Mouse (Mus musculus): ENCODE results near the gene Ugt1a7c. TPM values are rescaled to one million over a fixed set of nuclear protein-coding genes. Genes with fewer than 3 reads are reported as not detected.
"Not testable (repeated sequence)": the region's sequence is repeated elsewhere in the genome, so short reads cannot be mapped to it uniquely, and the experiment has no call there.

Gene Ugt1a7c
- polyA plus RNA-seq, 1 experiment from 2014 or later, result 2.7 TPM

DNA sequence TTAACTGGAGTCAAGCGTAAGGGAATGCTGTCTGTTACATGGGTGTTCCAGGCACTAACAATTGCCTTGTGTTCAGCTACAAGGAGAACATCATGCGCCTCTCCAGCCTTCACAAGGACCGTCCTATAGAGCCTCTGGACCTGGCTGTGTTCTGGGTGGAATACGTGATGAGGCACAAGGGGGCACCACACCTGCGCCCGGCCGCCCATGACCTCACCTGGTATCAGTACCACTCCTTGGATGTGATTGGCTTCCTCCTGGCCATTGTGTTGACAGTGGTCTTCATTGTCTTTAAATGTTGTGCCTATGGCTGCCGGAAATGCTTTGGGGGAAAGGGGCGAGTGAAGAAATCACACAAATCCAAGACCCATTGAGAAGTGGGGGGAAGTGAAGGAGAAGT, 123.2 kb downstream of the Ugt1a7c start:
- Histone ChIP-seq H3K27ac (ENCODE audit: low read length) (no peak overlapping the region), H3K36me3 (ENCODE audit: insufficient read depth, low read length) (no peaks in the 10 kb centered on the region), H3K4me2 (replicated peaks; ENCODE audit: low read depth, low read length) (no peak overlapping the region), H3K27me3 (replicated peaks; ENCODE audit: insufficient read depth, low read length) (no peaks in the 10 kb centered on the region), H3K9me3 (ENCODE audit: low read length) (peaks cover 38% of the 10 kb centered on the region), H3K9ac (replicated peaks; ENCODE audit: low read depth) (no peak overlapping the region), H3K4me1 (ENCODE audit: insufficient read depth, low read depth, low read length) (no peaks in the 10 kb centered on the region), H3K4me3 (ENCODE audit: low read depth, low read length) (no peak overlapping the region)
- ATAC-seq, result no peak
- peak; percentile 10 for DNase-seq (ENCODE audit: low spot score)
- 71% methylated on average over 9 of the region's 9 CpGs for WGBS
- TF ChIP-seq EP300 (IDR thresholded peaks at IDR 0.05) (no peak), CTCF (IDR thresholded peaks at IDR 0.05) (no peak)

DNA sequence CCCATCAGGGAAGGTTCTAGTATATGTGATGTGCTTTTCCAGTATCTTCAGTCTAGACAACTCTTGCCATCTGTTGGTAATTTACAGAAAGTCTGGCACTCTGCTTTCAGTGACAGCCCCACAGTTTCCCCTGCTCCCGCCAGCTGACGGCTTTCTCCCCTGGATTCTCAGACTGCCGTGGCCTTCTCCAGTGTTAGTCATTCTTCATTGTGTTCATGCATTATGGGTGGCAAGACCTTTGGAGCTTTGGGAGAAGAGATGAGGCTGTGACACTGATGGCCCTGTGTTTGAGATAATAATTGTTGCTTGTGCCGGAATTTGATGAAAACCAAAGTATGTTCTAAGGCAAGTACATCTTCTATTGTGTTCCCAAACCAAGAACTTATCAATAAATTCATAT, 123.7 kb downstream of the Ugt1a7c start:
- Histone ChIP-seq H3K9ac (replicated peaks; ENCODE audit: low read depth) (no peak overlapping the region), H3K36me3 (ENCODE audit: insufficient read depth, low read length) (no peaks in the 10 kb centered on the region), H3K9me3 (ENCODE audit: low read length) (peaks cover 32% of the 10 kb centered on the region), H3K4me2 (replicated peaks; ENCODE audit: low read depth, low read length) (no peak overlapping the region), H3K27me3 (replicated peaks; ENCODE audit: insufficient read depth, low read length) (no peaks in the 10 kb centered on the region), H3K27ac (ENCODE audit: low read length) (no peak overlapping the region), H3K4me3 (ENCODE audit: low read depth, low read length) (no peak overlapping the region), H3K4me1 (ENCODE audit: insufficient read depth, low read depth, low read length) (no peaks in the 10 kb centered on the region)
- TF ChIP-seq CTCF (IDR thresholded peaks at IDR 0.05) (no peak), EP300 (IDR thresholded peaks at IDR 0.05) (no peak)
- WGBS, result 48% methylated on average over 4 of the region's 4 CpGs
- ATAC-seq, result no peak
- DNase-seq (ENCODE audit: low spot score), result no peak

DNA sequence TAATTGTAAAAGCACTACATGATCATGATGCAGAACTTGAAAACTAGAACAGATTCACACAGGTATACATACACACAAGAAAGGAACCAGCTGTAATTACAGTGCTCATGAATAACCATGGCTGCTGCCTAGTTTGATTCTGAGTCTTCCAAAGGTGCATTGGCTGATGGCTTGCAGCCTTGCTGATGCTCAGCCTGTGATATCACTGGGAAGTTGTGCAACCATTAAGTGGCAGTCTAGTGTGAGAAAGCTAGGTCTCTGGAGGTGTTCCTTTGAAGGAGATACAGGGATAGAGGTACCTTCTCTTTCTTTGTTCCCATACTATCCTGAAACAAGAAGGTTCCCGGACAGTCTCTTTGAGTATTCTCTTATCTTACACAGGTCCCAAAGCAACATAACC, 124.2 kb downstream of the Ugt1a7c start:
- Histone ChIP-seq H3K9ac (replicated peaks; ENCODE audit: low read depth) (no peak overlapping the region), H3K4me3 (ENCODE audit: low read depth, low read length) (no peak overlapping the region), H3K36me3 (ENCODE audit: insufficient read depth, low read length) (no peaks in the 10 kb centered on the region), H3K27ac (ENCODE audit: low read length) (no peak overlapping the region), H3K9me3 (ENCODE audit: low read length) (peaks cover 28% of the 10 kb centered on the region), H3K4me2 (replicated peaks; ENCODE audit: low read depth, low read length) (no peak overlapping the region), H3K27me3 (replicated peaks; ENCODE audit: insufficient read depth, low read length) (no peaks in the 10 kb centered on the region), H3K4me1 (ENCODE audit: insufficient read depth, low read depth, low read length) (no peaks in the 10 kb centered on the region)
- peak; percentile 8 for DNase-seq (ENCODE audit: low spot score)
- ATAC-seq, result no peak
- 11% methylated on average over 1 of the region's 1 CpGs for WGBS
- TF ChIP-seq EP300 (IDR thresholded peaks at IDR 0.05), result no peak
- TF ChIP-seq CTCF (IDR thresholded peaks at IDR 0.05), result no peak

DNA sequence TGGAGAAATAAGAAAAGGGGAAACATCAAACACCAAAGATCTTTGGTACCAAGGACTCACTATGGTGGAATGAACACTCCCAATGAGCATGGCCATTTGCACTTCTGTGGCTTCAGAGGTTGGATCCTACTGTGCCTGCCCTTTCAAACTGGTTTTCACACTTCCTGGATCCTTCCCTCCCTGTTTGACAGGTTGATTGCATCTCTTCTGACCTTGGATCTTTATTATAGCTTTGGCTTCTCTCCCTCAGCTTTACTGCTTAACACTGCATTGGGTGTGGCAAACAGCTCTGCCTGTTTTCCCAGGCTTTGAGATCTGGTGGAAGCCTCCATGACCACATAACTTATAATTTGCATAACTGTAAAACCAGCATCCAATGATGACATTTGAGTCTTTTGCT, 125.5 kb downstream of the Ugt1a7c start:
- no peak for ATAC-seq
- H3K9me3 ChIP-seq (ENCODE audit: low read length), result peaks cover 17% of the 10 kb centered on the region
- DNase-seq (ENCODE audit: low spot score), result peak; percentile 15

DNA sequence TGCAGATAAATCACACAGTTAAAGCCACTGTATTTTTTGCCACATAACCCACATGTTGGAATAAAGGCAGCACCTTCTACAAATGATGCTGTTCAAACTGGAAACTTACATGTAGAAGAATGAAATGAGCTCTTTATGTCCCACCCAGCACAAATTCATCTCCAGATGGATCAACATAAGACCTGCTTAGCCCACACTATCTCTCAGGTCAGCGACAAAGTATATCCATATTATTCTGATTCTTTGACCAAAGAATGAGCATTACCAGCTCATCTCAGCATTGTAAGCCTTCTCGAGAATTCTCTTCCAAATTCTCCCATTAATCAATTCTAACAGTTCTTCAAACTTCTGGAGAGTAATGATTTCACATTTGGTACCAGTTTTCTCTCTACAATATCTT, 127.4 kb downstream of the Ugt1a7c start:
- no peak overlapping the region for H3K27ac ChIP-seq (ENCODE audit: low read length)
- H3K4me1 ChIP-seq (ENCODE audit: insufficient read depth, low read depth, low read length), result no peaks in the 10 kb centered on the region
- H3K9me3 ChIP-seq (ENCODE audit: low read length), result peaks cover 14% of the 10 kb centered on the region
- no peaks in the 10 kb centered on the region for H3K27me3 ChIP-seq (replicated peaks; ENCODE audit: insufficient read depth, low read length)
- no peak overlapping the region for H3K4me2 ChIP-seq (replicated peaks; ENCODE audit: low read depth, low read length)
- H3K4me3 ChIP-seq (ENCODE audit: low read depth, low read length), result no peak overlapping the region
- H3K9ac ChIP-seq (replicated peaks; ENCODE audit: low read depth), result no peak overlapping the region
- no peak for DNase-seq (ENCODE audit: low spot score)
- no peak for TF ChIP-seq EP300 (IDR thresholded peaks at IDR 0.05)
- TF ChIP-seq CTCF (IDR thresholded peaks at IDR 0.05), result no peak
- WGBS, result 38% methylated on average over 2 of the region's 2 CpGs
- no peaks in the 10 kb centered on the region for H3K36me3 ChIP-seq (ENCODE audit: insufficient read depth, low read length)
- no peak for ATAC-seq

More for the DNA sequence above, 125.5 kb downstream of the Ugt1a7c start:
- Histone ChIP-seq H3K27ac (ENCODE audit: low read length) (no peak overlapping the region), H3K36me3 (ENCODE audit: insufficient read depth, low read length) (no peaks in the 10 kb centered on the region), H3K4me2 (replicated peaks; ENCODE audit: low read depth, low read length) (no peak overlapping the region), H3K9ac (replicated peaks; ENCODE audit: low read depth) (no peak overlapping the region), H3K4me3 (ENCODE audit: low read depth, low read length) (no peak overlapping the region), H3K27me3 (replicated peaks; ENCODE audit: insufficient read depth, low read length) (no peaks in the 10 kb centered on the region), H3K4me1 (ENCODE audit: insufficient read depth, low read depth, low read length) (no peaks in the 10 kb centered on the region)
- no peak for TF ChIP-seq EP300 (IDR thresholded peaks at IDR 0.05)
- TF ChIP-seq CTCF (IDR thresholded peaks at IDR 0.05), result no peak

DNA sequence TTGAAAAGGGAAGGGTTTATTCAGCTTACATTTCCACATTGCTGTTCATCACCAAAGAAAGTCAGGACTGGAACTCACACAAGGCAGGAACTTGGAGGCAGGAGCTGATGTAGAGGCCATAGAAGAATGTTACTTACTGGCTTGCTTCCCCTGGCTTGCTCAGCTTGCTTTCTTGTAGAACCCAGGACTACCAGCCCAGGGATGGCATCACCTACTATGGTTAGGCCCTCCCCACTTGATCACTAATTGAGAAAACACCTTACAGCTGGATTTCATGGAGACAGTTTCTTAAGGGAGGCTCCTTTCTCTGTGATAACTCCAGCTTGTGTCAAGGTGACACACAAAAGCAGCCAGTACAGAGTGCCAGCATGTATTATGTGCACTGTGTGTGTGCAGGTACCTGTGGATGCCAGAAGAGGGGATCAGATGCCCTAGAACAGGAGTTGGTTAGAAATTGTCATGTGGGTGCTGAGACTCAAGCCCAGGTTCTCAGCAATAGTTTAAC, 128.2 kb downstream of the Ugt1a7c start:
- H3K27me3 ChIP-seq (replicated peaks; ENCODE audit: insufficient read depth, low read length); H3K4me3 ChIP-seq (ENCODE audit: low read depth, low read length); H3K27ac ChIP-seq (ENCODE audit: low read length); H3K4me1 ChIP-seq (ENCODE audit: insufficient read depth, low read depth, low read length); H3K9ac ChIP-seq (replicated peaks; ENCODE audit: low read depth); DNase-seq (ENCODE audit: low spot score); ATAC-seq; H3K36me3 ChIP-seq (ENCODE audit: insufficient read depth, low read length); H3K4me2 ChIP-seq (replicated peaks; ENCODE audit: low read depth, low read length): not testable (repeated sequence)
- peaks cover 17% of the 10 kb centered on the region for H3K9me3 ChIP-seq (ENCODE audit: low read length)

DNA sequence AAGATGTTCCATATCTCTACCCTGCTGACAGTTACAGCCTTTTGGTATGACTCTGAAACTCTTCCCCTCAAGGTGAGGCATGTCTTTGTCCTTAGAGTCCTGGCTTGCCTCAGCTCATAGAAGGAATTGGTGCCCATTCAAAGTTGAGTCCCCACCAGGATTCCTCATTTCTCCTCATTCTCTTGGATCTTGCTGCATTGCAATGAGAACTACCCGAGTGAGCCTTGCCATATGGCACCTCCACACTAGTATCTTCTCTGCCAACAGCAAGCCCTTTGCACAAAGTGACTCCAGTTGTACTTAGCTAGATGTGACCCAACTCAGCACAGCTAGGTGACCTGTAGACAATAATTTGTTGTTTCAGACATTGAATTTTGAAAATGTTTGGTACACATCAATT, 128.7 kb downstream of the Ugt1a7c start:
- TF ChIP-seq CTCF (IDR thresholded peaks at IDR 0.05) (no peak), EP300 (IDR thresholded peaks at IDR 0.05) (no peak)
- no peak overlapping the region for H3K4me3 ChIP-seq (ENCODE audit: low read depth, low read length)

More for the DNA sequence above, 128.7 kb downstream of the Ugt1a7c start:
- H3K27me3 ChIP-seq (replicated peaks; ENCODE audit: insufficient read depth, low read length), result no peaks in the 10 kb centered on the region
- no peak overlapping the region for H3K9ac ChIP-seq (replicated peaks; ENCODE audit: low read depth)
- H3K4me2 ChIP-seq (replicated peaks; ENCODE audit: low read depth, low read length), result no peak overlapping the region
- H3K27ac ChIP-seq (ENCODE audit: low read length), result no peak overlapping the region
- 43% methylated on average over 1 of the region's 1 CpGs for WGBS
- ATAC-seq (no peak), DNase-seq (ENCODE audit: low spot score) (no peak)
- H3K36me3 ChIP-seq (ENCODE audit: insufficient read depth, low read length), result no peaks in the 10 kb centered on the region
- no peaks in the 10 kb centered on the region for H3K4me1 ChIP-seq (ENCODE audit: insufficient read depth, low read depth, low read length)
- H3K9me3 ChIP-seq (ENCODE audit: low read length), result peaks cover 22% of the 10 kb centered on the region

All from lung, postnatal 0 days (tissue).